Mouse (Mus musculus): ENCODE data around the gene Zranb3. TPM values are rescaled to one million over a fixed set of nuclear protein-coding genes. Genes with fewer than 3 reads are reported as not detected.
A peak's percentile ranks its signal among the peaks of the same experiment; 100 is the strongest.

The Zranb3 gene
- polyA plus RNA-seq, 1 experiment from 2014 or later, result 5.7 TPM

GRCm38 (mm10) chr1:128080936-128081696 lies 21.7 kb downstream of the Zranb3 start:
- Histone ChIP-seq H3K4me3 (no peak overlapping the region), H3K27ac (replicated peaks) (peak overlapping the region; percentile 66), H3K4me1 (peaks cover 18% of the 10 kb centered on the region), H3K9me3 (no peaks in the 10 kb centered on the region), H3K4me2 (no peak overlapping the region), H3K27me3 (replicated peaks) (no peaks in the 10 kb centered on the region), H3K36me3 (no peaks in the 10 kb centered on the region; the same call in 1 of the 2 replicates), H3K9ac (no peak overlapping the region)
- WGBS, result 61% methylated on average over 5 of the region's 5 CpGs
- ATAC-seq (ENCODE audit: extremely low read depth, insufficient number of reproducible peaks, low FRiP score, low TSS enrichment), result no peak

GRCm38 (mm10) chr1:128078646-128079045 lies 24.2 kb downstream of the Zranb3 start:
- ATAC-seq (ENCODE audit: extremely low read depth, insufficient number of reproducible peaks, low FRiP score, low TSS enrichment), result no peak
- no peaks in the 10 kb centered on the region for H3K27me3 ChIP-seq (replicated peaks)

GRCm38 (mm10) chr1:128077788-128078187 lies 25.1 kb downstream of the Zranb3 start:
- H3K9ac ChIP-seq, result no peak overlapping the region
- peaks cover 14% of the 10 kb centered on the region for H3K4me1 ChIP-seq
- H3K36me3 ChIP-seq, result peaks cover 5% of the 10 kb centered on the region; the same call in 1 of the 2 replicates
- H3K9me3 ChIP-seq, result no peaks in the 10 kb centered on the region
- H3K4me3 ChIP-seq, result no peak overlapping the region
- no peak for ATAC-seq (ENCODE audit: extremely low read depth, insufficient number of reproducible peaks, low FRiP score, low TSS enrichment)
- no peak overlapping the region for H3K27ac ChIP-seq (replicated peaks)
- no peaks in the 10 kb centered on the region for H3K27me3 ChIP-seq (replicated peaks)
- H3K4me2 ChIP-seq, result no peak overlapping the region
- 84% methylated on average over 2 of the region's 2 CpGs for WGBS

More at GRCm38 (mm10) chr1:128078646-128079045, 24.2 kb downstream of the Zranb3 start:
- no peak overlapping the region for H3K4me2 ChIP-seq
- 89% methylated on average over 1 of the region's 1 CpGs for WGBS
- no peak overlapping the region for H3K4me3 ChIP-seq
- no peak overlapping the region for H3K9ac ChIP-seq
- peaks cover 5% of the 10 kb centered on the region; the same call in 1 of the 2 replicates for H3K36me3 ChIP-seq
- peaks cover 18% of the 10 kb centered on the region for H3K4me1 ChIP-seq
- H3K27ac ChIP-seq (replicated peaks), result no peak overlapping the region
- no peaks in the 10 kb centered on the region for H3K9me3 ChIP-seq

GRCm38 (mm10) chr1:128076791-128077479 lies 25.9 kb downstream of the Zranb3 start:
- H3K4me2 ChIP-seq, result no peak overlapping the region
- WGBS, result 89% methylated on average over 8 of the region's 8 CpGs
- H3K9me3 ChIP-seq, result no peaks in the 10 kb centered on the region
- ATAC-seq (ENCODE audit: extremely low read depth, insufficient number of reproducible peaks, low FRiP score, low TSS enrichment), result no peak
- H3K4me1 ChIP-seq, result peaks cover 12% of the 10 kb centered on the region
- no peak overlapping the region for H3K27ac ChIP-seq (replicated peaks)
- no peaks in the 10 kb centered on the region for H3K27me3 ChIP-seq (replicated peaks)
- peaks cover 5% of the 10 kb centered on the region; the same call in 1 of the 2 replicates for H3K36me3 ChIP-seq
- H3K9ac ChIP-seq, result no peak overlapping the region
- no peak overlapping the region for H3K4me3 ChIP-seq

GRCm38 (mm10) chr1:128073051-128073450 lies 29.8 kb downstream of the Zranb3 start:
- no peak overlapping the region for H3K4me3 ChIP-seq
- no peak overlapping the region for H3K9ac ChIP-seq
- no peak overlapping the region for H3K4me2 ChIP-seq
- no peak overlapping the region for H3K27ac ChIP-seq (replicated peaks)
- no peak for ATAC-seq (ENCODE audit: extremely low read depth, insufficient number of reproducible peaks, low FRiP score, low TSS enrichment)
- no peaks in the 10 kb centered on the region for H3K27me3 ChIP-seq (replicated peaks)
- 88% methylated on average over 6 of the region's 6 CpGs for WGBS
- peaks cover 5% of the 10 kb centered on the region; the same call in 1 of the 2 replicates for H3K36me3 ChIP-seq
- H3K9me3 ChIP-seq, result no peaks in the 10 kb centered on the region
- H3K4me1 ChIP-seq, result 0 out of 2 replicates have a peak, but pooled peaks cover 3% of the 10 kb centered on the region

- ATAC-seq (ENCODE audit: extremely low read depth, insufficient number of reproducible peaks, low FRiP score, low TSS enrichment), result no peak
- Histone ChIP-seq H3K4me2 (no peak overlapping the region), H3K27me3 (replicated peaks) (no peaks in the 10 kb centered on the region), H3K4me1 (0 out of 2 replicates have a peak, but pooled peaks cover 3% of the 10 kb centered on the region), H3K9ac (no peak overlapping the region), H3K27ac (replicated peaks) (0 out of 2 replicates have a peak overlapping the region, but pooled peaks have one; percentile 12), H3K9me3 (no peaks in the 10 kb centered on the region), H3K36me3 (peaks cover 8% of the 10 kb centered on the region; the same call in 1 of the 2 replicates), H3K4me3 (no peak overlapping the region)
- WGBS, result 91% methylated on average over 3 of the region's 3 CpGs
Measured at GRCm38 (mm10) chr1:128070003-128070402, 32.8 kb downstream of the Zranb3 start.

- peak overlapping the region; percentile 69 for H3K27ac ChIP-seq (replicated peaks)
- no peaks in the 10 kb centered on the region for H3K9me3 ChIP-seq
- H3K9ac ChIP-seq, result no peak overlapping the region
- H3K4me2 ChIP-seq, result no peak overlapping the region
- no peaks in the 10 kb centered on the region for H3K27me3 ChIP-seq (replicated peaks)
- no peak overlapping the region for H3K4me3 ChIP-seq
- peaks cover 6% of the 10 kb centered on the region; the same call in 1 of the 2 replicates for H3K4me1 ChIP-seq
- peaks cover 4% of the 10 kb centered on the region; the same call in 1 of the 2 replicates for H3K36me3 ChIP-seq
- ATAC-seq (ENCODE audit: extremely low read depth, insufficient number of reproducible peaks, low FRiP score, low TSS enrichment), result no peak
- 69% methylated on average over 2 of the region's 2 CpGs for WGBS
Measured at GRCm38 (mm10) chr1:128068945-128069397, 33.9 kb downstream of the Zranb3 start.

- no peaks in the 10 kb centered on the region for H3K9me3 ChIP-seq
- H3K9ac ChIP-seq, result no peak overlapping the region
- H3K4me3 ChIP-seq, result no peak overlapping the region
- H3K27ac ChIP-seq (replicated peaks), result no peak overlapping the region
- 0 out of 2 replicates have a peak, but pooled peaks cover 3% of the 10 kb centered on the region for H3K36me3 ChIP-seq
- H3K27me3 ChIP-seq (replicated peaks), result no peaks in the 10 kb centered on the region
- WGBS, result 92% methylated on average over 6 of the region's 6 CpGs
- ATAC-seq (ENCODE audit: extremely low read depth, insufficient number of reproducible peaks, low FRiP score, low TSS enrichment), result no peak
- no peak overlapping the region for H3K4me2 ChIP-seq
- peaks cover 6% of the 10 kb centered on the region; the same call in 1 of the 2 replicates for H3K4me1 ChIP-seq
Measured at GRCm38 (mm10) chr1:128064716-128065115, 38.1 kb downstream of the Zranb3 start.

- Histone ChIP-seq H3K4me1 (peaks cover 3% of the 10 kb centered on the region; the same call in 1 of the 2 replicates), H3K9ac (no peak overlapping the region), H3K27ac (replicated peaks) (no peak overlapping the region), H3K27me3 (replicated peaks) (no peaks in the 10 kb centered on the region), H3K36me3 (0 out of 2 replicates have a peak, but pooled peaks cover 3% of the 10 kb centered on the region), H3K4me3 (no peak overlapping the region), H3K9me3 (no peaks in the 10 kb centered on the region), H3K4me2 (no peak overlapping the region)
- 70% methylated on average over 1 of the region's 1 CpGs for WGBS
- no peak for ATAC-seq (ENCODE audit: extremely low read depth, insufficient number of reproducible peaks, low FRiP score, low TSS enrichment)
Measured at GRCm38 (mm10) chr1:128062167-128062566, 40.7 kb downstream of the Zranb3 start.

GRCm38 (mm10) chr1:128061401-128061800 lies 41.4 kb downstream of the Zranb3 start:
- Histone ChIP-seq H3K4me2 (no peak overlapping the region), H3K27me3 (replicated peaks) (no peaks in the 10 kb centered on the region), H3K36me3 (no peaks in the 10 kb centered on the region; the same call in 1 of the 2 replicates), H3K4me3 (no peak overlapping the region), H3K9me3 (no peaks in the 10 kb centered on the region), H3K27ac (replicated peaks) (no peak overlapping the region), H3K4me1 (peaks cover 3% of the 10 kb centered on the region; the same call in 1 of the 2 replicates), H3K9ac (no peak overlapping the region)
- 78% methylated on average over 1 of the region's 1 CpGs for WGBS
- ATAC-seq (ENCODE audit: extremely low read depth, insufficient number of reproducible peaks, low FRiP score, low TSS enrichment), result no peak

- WGBS, result 52% methylated on average over 8 of the region's 8 CpGs
- no peak overlapping the region for H3K9ac ChIP-seq
- H3K9me3 ChIP-seq, result no peaks in the 10 kb centered on the region
- no peak overlapping the region for H3K4me2 ChIP-seq
- peaks cover 3% of the 10 kb centered on the region; the same call in 1 of the 2 replicates for H3K4me1 ChIP-seq
- H3K27ac ChIP-seq (replicated peaks), result no peak overlapping the region
- no peak for ATAC-seq (ENCODE audit: extremely low read depth, insufficient number of reproducible peaks, low FRiP score, low TSS enrichment)
- H3K27me3 ChIP-seq (replicated peaks), result no peaks in the 10 kb centered on the region
- no peaks in the 10 kb centered on the region; the same call in 1 of the 2 replicates for H3K36me3 ChIP-seq
- no peak overlapping the region for H3K4me3 ChIP-seq
Measured at GRCm38 (mm10) chr1:128060655-128061344, 42.0 kb downstream of the Zranb3 start.

All from heart, embryonic 13.5 days (tissue).